Mouse (Mus musculus): Measurements from ENCODE around the gene Slc7a10. TPM values are rescaled to one million over a fixed set of nuclear protein-coding genes. Genes with fewer than 3 reads are reported as not detected.

Gene Slc7a10
- polyA plus RNA-seq, 1 experiment: not detected

- Histone ChIP-seq H3ac (ENCODE audit: control insufficient read depth, insufficient read length, low read depth) (no peak overlapping the region), H3K36me3 (ENCODE audit: control insufficient read depth, insufficient read depth) (no peaks in the 10 kb centered on the region), H3K79me3 (ENCODE audit: low read depth) (no peaks in the 10 kb centered on the region), H3K79me2 (ENCODE audit: control insufficient read depth, insufficient read depth) (no peaks in the 10 kb centered on the region), H3K27me3 (ENCODE audit: control insufficient read depth, insufficient read depth, insufficient read length) (peaks cover 76% of the 10 kb centered on the region), H3K4me3 (ENCODE audit: insufficient read depth, poor library complexity, severe bottlenecking) (no peak overlapping the region)
- TF ChIP-seq CTCF (IDR thresholded peaks at IDR 0.05; ENCODE audit: control insufficient read depth, insufficient read depth, insufficient read length) (no peak), USF1 (IDR thresholded peaks at IDR 0.05; ENCODE audit: low read depth) (no peak), MYOD1 (IDR thresholded peaks at IDR 0.05; ENCODE audit: control insufficient read depth, insufficient read length, low read depth) (no peak), MYOG (IDR thresholded peaks at IDR 0.05; ENCODE audit: control insufficient read depth, extremely low read depth, insufficient read length) (no peak), MAX (IDR thresholded peaks at IDR 0.05) (no peak), CEBPB (IDR thresholded peaks at IDR 0.05; ENCODE audit: low read depth) (no peak), FOSL1 (IDR thresholded peaks at IDR 0.05; ENCODE audit: insufficient read depth, low read length, poor library complexity, severe bottlenecking) (no peak)
These were observed 29.5 kb downstream of the Slc7a10 start for GRCm38 (mm10) chr7:35215731-35216130.

- no peak overlapping the region for H3K4me3 ChIP-seq (ENCODE audit: insufficient read depth, poor library complexity, severe bottlenecking)
- H3K79me2 ChIP-seq (ENCODE audit: control insufficient read depth, insufficient read depth): no peaks in the 10 kb centered on the region
- H3K79me3 ChIP-seq (ENCODE audit: low read depth): no peaks in the 10 kb centered on the region
- no peaks in the 10 kb centered on the region for H3K36me3 ChIP-seq (ENCODE audit: control insufficient read depth, insufficient read depth)
- no peak for TF ChIP-seq CTCF (IDR thresholded peaks at IDR 0.05; ENCODE audit: control insufficient read depth, insufficient read depth, insufficient read length)
- no peak for TF ChIP-seq MYOG (IDR thresholded peaks at IDR 0.05; ENCODE audit: control insufficient read depth, extremely low read depth, insufficient read length)
- TF ChIP-seq FOSL1 (IDR thresholded peaks at IDR 0.05; ENCODE audit: insufficient read depth, low read length, poor library complexity, severe bottlenecking): no peak
- TF ChIP-seq MAX (IDR thresholded peaks at IDR 0.05): no peak
- no peak for TF ChIP-seq USF1 (IDR thresholded peaks at IDR 0.05; ENCODE audit: low read depth)
- no peak for TF ChIP-seq CEBPB (IDR thresholded peaks at IDR 0.05; ENCODE audit: low read depth)
- TF ChIP-seq MYOD1 (IDR thresholded peaks at IDR 0.05; ENCODE audit: control insufficient read depth, insufficient read length, low read depth): no peak
- H3K27me3 ChIP-seq (ENCODE audit: control insufficient read depth, insufficient read depth, insufficient read length): peaks cover 36% of the 10 kb centered on the region
- H3ac ChIP-seq (ENCODE audit: control insufficient read depth, insufficient read length, low read depth): no peak overlapping the region
These were observed 34.6 kb downstream of the Slc7a10 start for GRCm38 (mm10) chr7:35220694-35221365.

DNA sequence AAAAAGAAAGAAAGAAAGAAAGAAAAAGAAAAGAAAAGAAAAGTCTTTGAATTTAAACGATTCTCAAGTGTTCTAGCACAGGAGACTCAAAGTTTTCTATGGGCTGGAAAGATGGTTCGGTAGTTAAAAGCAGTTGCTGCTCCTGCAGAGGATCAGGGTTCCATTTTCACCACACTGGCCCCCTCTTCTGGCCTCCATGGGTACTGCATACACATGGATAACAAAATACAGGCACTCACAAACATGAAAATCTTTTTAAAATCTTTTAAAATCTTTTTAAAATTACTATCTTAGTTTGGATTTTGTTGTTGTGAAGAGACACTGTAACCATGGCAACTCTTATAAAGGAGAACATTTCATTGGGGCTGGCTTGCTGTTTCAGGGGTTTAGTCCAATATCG is 44.1 kb downstream of the Slc7a10 start:
- Histone ChIP-seq H3ac (ENCODE audit: control insufficient read depth, insufficient read length, low read depth) (no peak overlapping the region), H3K79me3 (ENCODE audit: low read depth) (no peaks in the 10 kb centered on the region), H3K36me3 (ENCODE audit: control insufficient read depth, insufficient read depth) (no peaks in the 10 kb centered on the region), H3K4me3 (ENCODE audit: insufficient read depth, poor library complexity, severe bottlenecking) (no peak overlapping the region), H3K79me2 (ENCODE audit: control insufficient read depth, insufficient read depth) (no peaks in the 10 kb centered on the region), H3K27me3 (ENCODE audit: control insufficient read depth, insufficient read depth, insufficient read length) (no peaks in the 10 kb centered on the region)
- no peak for TF ChIP-seq MAX (IDR thresholded peaks at IDR 0.05)
- TF ChIP-seq USF1 (IDR thresholded peaks at IDR 0.05; ENCODE audit: low read depth): no peak
- no peak for TF ChIP-seq MYOD1 (IDR thresholded peaks at IDR 0.05; ENCODE audit: control insufficient read depth, insufficient read length, low read depth)

GRCm38 (mm10) chr7:35232796-35233455 is 46.7 kb downstream of the Slc7a10 start:
- H3K4me3 ChIP-seq (ENCODE audit: insufficient read depth, poor library complexity, severe bottlenecking): no peak overlapping the region
- TF ChIP-seq CEBPB (IDR thresholded peaks at IDR 0.05; ENCODE audit: low read depth) (no peak), USF1 (IDR thresholded peaks at IDR 0.05; ENCODE audit: low read depth) (no peak), FOSL1 (IDR thresholded peaks at IDR 0.05; ENCODE audit: insufficient read depth, low read length, poor library complexity, severe bottlenecking) (no peak), MAX (IDR thresholded peaks at IDR 0.05) (no peak), MYOG (IDR thresholded peaks at IDR 0.05; ENCODE audit: control insufficient read depth, extremely low read depth, insufficient read length) (no peak), MYOD1 (IDR thresholded peaks at IDR 0.05; ENCODE audit: control insufficient read depth, insufficient read length, low read depth) (no peak), CTCF (IDR thresholded peaks at IDR 0.05; ENCODE audit: control insufficient read depth, insufficient read depth, insufficient read length) (no peak)

GRCm38 (mm10) chr7:35233861-35234260 is 47.7 kb downstream of the Slc7a10 start:
- Histone ChIP-seq H3K4me3 (ENCODE audit: insufficient read depth, poor library complexity, severe bottlenecking) (no peak overlapping the region), H3K36me3 (ENCODE audit: control insufficient read depth, insufficient read depth) (no peaks in the 10 kb centered on the region), H3K27me3 (ENCODE audit: control insufficient read depth, insufficient read depth, insufficient read length) (no peaks in the 10 kb centered on the region), H3ac (ENCODE audit: control insufficient read depth, insufficient read length, low read depth) (no peak overlapping the region), H3K79me3 (ENCODE audit: low read depth) (no peaks in the 10 kb centered on the region), H3K79me2 (ENCODE audit: control insufficient read depth, insufficient read depth) (no peaks in the 10 kb centered on the region)
- TF ChIP-seq FOSL1 (IDR thresholded peaks at IDR 0.05; ENCODE audit: insufficient read depth, low read length, poor library complexity, severe bottlenecking): no peak
- no peak for TF ChIP-seq MAX (IDR thresholded peaks at IDR 0.05)
- TF ChIP-seq CTCF (IDR thresholded peaks at IDR 0.05; ENCODE audit: control insufficient read depth, insufficient read depth, insufficient read length): no peak
- no peak for TF ChIP-seq USF1 (IDR thresholded peaks at IDR 0.05; ENCODE audit: low read depth)
- TF ChIP-seq CEBPB (IDR thresholded peaks at IDR 0.05; ENCODE audit: low read depth): no peak
- TF ChIP-seq MYOG (IDR thresholded peaks at IDR 0.05; ENCODE audit: control insufficient read depth, extremely low read depth, insufficient read length): no peak
- no peak for TF ChIP-seq MYOD1 (IDR thresholded peaks at IDR 0.05; ENCODE audit: control insufficient read depth, insufficient read length, low read depth)

More at GRCm38 (mm10) chr7:35232796-35233455, 46.7 kb downstream of the Slc7a10 start:
- Histone ChIP-seq H3K79me2 (ENCODE audit: control insufficient read depth, insufficient read depth) (no peaks in the 10 kb centered on the region), H3ac (ENCODE audit: control insufficient read depth, insufficient read length, low read depth) (no peak overlapping the region), H3K36me3 (ENCODE audit: control insufficient read depth, insufficient read depth) (no peaks in the 10 kb centered on the region), H3K79me3 (ENCODE audit: low read depth) (no peaks in the 10 kb centered on the region), H3K27me3 (ENCODE audit: control insufficient read depth, insufficient read depth, insufficient read length) (no peaks in the 10 kb centered on the region)
